Mouse (Mus musculus) MEL (cell line): Measurements from ENCODE around the gene Olfr578. TPM values are rescaled to one million over a fixed set of nuclear protein-coding genes. Genes with fewer than 3 reads are reported as not detected.
A peak's percentile ranks its signal among the peaks of the same experiment; 100 is the strongest.

Experiments
- DNase-seq: peaks from one replicate; pipeline ENCODE4 v3.0.0; 2011; ENCODE audit warnings: low read depth, low spot score
- H3K27ac ChIP-seq: 2 replicates; pipeline ENCODE4 v1.5.1; 2012; ENCODE audit warnings: low read depth, mild to moderate bottlenecking, control low read depth, low read length, moderate library complexity; ENCODE audit not compliant: control insufficient read depth
- H3K27me3 ChIP-seq, 2 experiments: fragments of 150-350 bp in 1 of 2; sonication (generic) in 1 of 2; 2 replicates each; pipeline ENCODE4 v1.6.1; 2012; ENCODE audit warnings: low read length in 2 of 2, mild to moderate bottlenecking in 2 of 2, improper control_type of control experiment in 1 of 2, moderate library complexity in 1 of 2; ENCODE audit not compliant: insufficient read depth in 2 of 2, control insufficient read depth in 1 of 2
- H3K36me3 ChIP-seq, 2 experiments: 2 replicates each; pipeline ENCODE4 v1.6.1; 2012 to 2014; ENCODE audit warnings: low read length in 2 of 2, improper control_type of control experiment in 1 of 2, inconsistent platforms in 1 of 2, mild to moderate bottlenecking in 1 of 2; ENCODE audit not compliant: insufficient read depth in 2 of 2, control insufficient read depth in 1 of 2
- H3K4me1 ChIP-seq, 2 experiments: fragments of 150-350 bp in 1 of 2; sonication (generic) in 1 of 2; 2 replicates each; pipeline ENCODE4 v1.6.1; 2012; ENCODE audit warnings: low read length in 2 of 2, improper control_type of control experiment in 1 of 2, mild to moderate bottlenecking in 1 of 2; ENCODE audit not compliant: insufficient read depth in 2 of 2, control insufficient read depth in 1 of 2
- H3K4me3 ChIP-seq, 2 experiments: fragments of 150-350 bp in 1 of 2; sonication (generic) in 1 of 2; 2 replicates each; pipeline ENCODE4 v1.5.1; 2012; ENCODE audit warnings: low read depth in 2 of 2, low read length in 2 of 2, mild to moderate bottlenecking in 2 of 2, moderate library complexity in 2 of 2, control low read depth in 1 of 2, improper control_type of control experiment in 1 of 2; ENCODE audit not compliant: control insufficient read depth in 1 of 2, insufficient read depth in 1 of 2
- H3K79me2 ChIP-seq: 2 replicates; pipeline ENCODE4 v1.6.1; 2012; ENCODE audit warnings: mild to moderate bottlenecking, low read length, moderate library complexity; ENCODE audit not compliant: control insufficient read depth, poor library complexity, insufficient read depth
- H3K9ac ChIP-seq: 2 replicates; pipeline ENCODE4 v1.6.1; 2012; ENCODE audit warnings: low read depth, mild to moderate bottlenecking, control low read depth, low read length, moderate library complexity; ENCODE audit not compliant: control insufficient read depth, poor library complexity, severe bottlenecking
- H3K9me3 ChIP-seq: fragments of 150-350 bp; sonication (generic); replicated peaks from 2 replicates; pipeline ENCODE4 v1.6.1; 2012; ENCODE audit warnings: mild to moderate bottlenecking, low read length, improper control_type of control experiment, moderate library complexity; ENCODE audit not compliant: insufficient read depth
- BHLHE40 ChIP-seq: IDR thresholded peaks from 2 replicates; pipeline ENCODE4 v1.6.1; 2012; ENCODE audit warnings: low read depth, mild to moderate bottlenecking, inconsistent platforms, low read length, improper control_type of control experiment, borderline replicate concordance
- CTCF ChIP-seq, 3 experiments: IDR thresholded peaks in 2 of 3; conservative IDR thresholded peaks in 1 of 3; 2 replicates each; pipeline ENCODE4 v1.5.1; 2011 to 2012; ENCODE audit warnings: low read length in 3 of 3, low read depth in 2 of 3, mild to moderate bottlenecking in 2 of 3, improper control_type of control experiment in 1 of 3, inconsistent platforms in 1 of 3, mixed read lengths in 1 of 3, moderate library complexity in 1 of 3; ENCODE audit not compliant: control insufficient read depth in 1 of 3, insufficient read depth in 1 of 3, poor library complexity in 1 of 3, severe bottlenecking in 1 of 3
- E2F4 ChIP-seq: IDR thresholded peaks from 2 replicates; pipeline ENCODE4 v1.6.1; 2011; ENCODE audit warnings: low read depth, low read length, improper control_type of control experiment, borderline replicate concordance
- GABPA ChIP-seq: IDR thresholded peaks from 2 replicates; pipeline ENCODE4 v1.6.1; 2012; ENCODE audit warnings: low read depth, mild to moderate bottlenecking, inconsistent platforms, low read length, improper control_type of control experiment, moderate library complexity
- GATA1 ChIP-seq: IDR thresholded peaks from 2 replicates; pipeline ENCODE4 v1.6.1; 2011; ENCODE audit warnings: low read depth, low read length, improper control_type of control experiment
- HCFC1 ChIP-seq: IDR thresholded peaks from 2 replicates; pipeline ENCODE4 v1.6.1; 2012; ENCODE audit warnings: low read depth, mild to moderate bottlenecking, inconsistent platforms, low read length, improper control_type of control experiment, moderate library complexity
- JUND ChIP-seq: IDR thresholded peaks from 2 replicates; pipeline ENCODE4 v1.6.1; 2011; ENCODE audit warnings: low read depth, mild to moderate bottlenecking, improper control_type of control experiment, low read length
- KAT2A ChIP-seq: conservative IDR thresholded peaks from 2 replicates; pipeline ENCODE4 v1.6.1; 2012; ENCODE audit warnings: low read depth, low read length, improper control_type of control experiment, inconsistent platforms
- MAX ChIP-seq: IDR thresholded peaks from 2 replicates; pipeline ENCODE4 v1.6.1; 2011; ENCODE audit warnings: low read length, improper control_type of control experiment
- MAZ ChIP-seq: IDR thresholded peaks from 2 replicates; pipeline ENCODE4 v1.6.1; 2012; ENCODE audit warnings: low read depth, mild to moderate bottlenecking, inconsistent platforms, low read length, improper control_type of control experiment
- MXI1 ChIP-seq: IDR thresholded peaks from 2 replicates; pipeline ENCODE4 v1.6.1; 2011; ENCODE audit warnings: mild to moderate bottlenecking, low read depth, low read length, improper control_type of control experiment
- MYC ChIP-seq: IDR thresholded peaks from 2 replicates; pipeline ENCODE4 v1.6.1; 2011; ENCODE audit warnings: low read depth, mild to moderate bottlenecking, low read length, improper control_type of control experiment, moderate library complexity
- NELFE ChIP-seq: IDR thresholded peaks from 2 replicates; pipeline ENCODE4 v1.6.1; 2011; ENCODE audit warnings: low read depth, low read length, improper control_type of control experiment
- NRF1 ChIP-seq: IDR thresholded peaks from 2 replicates; pipeline ENCODE4 v1.6.1; 2014; ENCODE audit warnings: low read depth, mild to moderate bottlenecking, inconsistent platforms, low read length, improper control_type of control experiment, moderate library complexity; ENCODE audit not compliant: poor library complexity, insufficient read depth, severe bottlenecking
- POLR2A ChIP-seq, 2 experiments: IDR thresholded peaks; 2 replicates each; pipeline ENCODE4 v1.6.1; 2011 to 2012; ENCODE audit warnings: low read length in 2 of 2, mild to moderate bottlenecking in 2 of 2, control low read depth in 1 of 2, improper control_type of control experiment in 1 of 2, low read depth in 1 of 2, moderate library complexity in 1 of 2; ENCODE audit not compliant: control insufficient read depth in 1 of 2, insufficient read depth in 1 of 2, poor library complexity in 1 of 2
- POLR2AphosphoS2 ChIP-seq: IDR thresholded peaks from 2 replicates; pipeline ENCODE4 v1.6.1; 2011; ENCODE audit warnings: low read length, improper control_type of control experiment
- RCOR1 ChIP-seq: IDR thresholded peaks from 2 replicates; pipeline ENCODE4 v1.6.1; 2012; ENCODE audit warnings: low read depth, mild to moderate bottlenecking, inconsistent platforms, low read length, improper control_type of control experiment
- SMC3 ChIP-seq: IDR thresholded peaks from 2 replicates; pipeline ENCODE4 v1.6.1; 2011; ENCODE audit warnings: low read depth, low read length, improper control_type of control experiment
- TBP ChIP-seq: IDR thresholded peaks from 2 replicates; pipeline ENCODE4 v1.8.0; 2011; ENCODE audit warnings: low read depth, low read length, improper control_type of control experiment
- TCF12 ChIP-seq: IDR thresholded peaks from 2 replicates; pipeline ENCODE4 v1.6.1; 2014; ENCODE audit warnings: low read depth, mild to moderate bottlenecking, inconsistent platforms, low read length, improper control_type of control experiment, moderate library complexity
- polyA plus RNA-seq, 2 experiments: library from polyadenylated mRNA; stranded (reverse) in 1 of 2; unstranded in 1 of 2; fragments of >175 nt in 1 of 2; fragments of >200 nt in 1 of 2; gene quantifications; 2 replicates each; pipeline versions ENCODE4 v1.2.1 to v1.2.4; 2012; ENCODE audit warnings: low replicate concordance in 2 of 2, low read depth in 1 of 2; ENCODE audit not compliant: insufficient read length in 2 of 2, insufficient read depth in 1 of 2, missing spikeins in 1 of 2
- total RNA-seq: library from RNA; depleted of rRNA; stranded (reverse); fragments of 300-350 nt; gene quantifications from 2 replicates; pipeline ENCODE4 v1.2.3, GENCODE M21; 2012

The Olfr578 gene
- total and polyA plus RNA-seq, 3 experiments = not detected

DNA sequence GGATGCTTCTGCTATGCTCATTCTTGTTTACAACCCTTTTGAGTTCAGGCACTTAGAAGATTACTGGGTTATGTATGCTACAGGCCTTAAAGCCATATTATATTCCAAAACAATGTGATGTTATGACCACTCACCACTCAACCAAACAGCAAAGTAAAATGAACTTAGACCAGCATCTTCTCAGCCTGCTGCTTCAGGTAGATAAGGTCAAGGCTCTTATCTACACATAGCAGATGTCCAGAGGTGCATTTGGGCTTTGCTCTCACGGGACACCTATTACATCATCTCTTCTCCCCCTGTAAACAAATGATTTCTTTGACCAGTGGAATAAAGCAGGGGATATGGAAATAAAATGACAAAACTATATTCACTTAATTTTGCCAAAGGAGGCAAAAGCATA, 30.5 kb downstream of the Olfr578 start, which contains the start of gene Olfr575:
TSS of gene Olfr575 (minus strand) at position 183 of the 400 bp plus-strand sequence.
- no peaks in the 10 kb centered on the region for H3K4me1 ChIP-seq
- no peaks in the 10 kb centered on the region for H3K9me3 ChIP-seq
- peak; percentile 31; the same call in 1 of the 2 replicates for TF ChIP-seq TCF12
- TF ChIP-seq RCOR1 = no peak
- TF ChIP-seq NELFE = no peak
- TF ChIP-seq NRF1 = no peak
- no peak for TF ChIP-seq TBP
- TF ChIP-seq MAX = no peak
- no peak for TF ChIP-seq POLR2AphosphoS2
- H3K27ac ChIP-seq = no peak within 1 kb of the TSS
- no peak within 1 kb of the TSS for H3K9ac ChIP-seq
- H3K79me2 ChIP-seq = no peaks in the 10 kb centered on the region
- no peak for DNase-seq
- H3K36me3 ChIP-seq = no peaks in the 10 kb centered on the region
- no peaks in the 10 kb centered on the region for H3K27me3 ChIP-seq
- no peak within 1 kb of the TSS for H3K4me3 ChIP-seq

DNA sequence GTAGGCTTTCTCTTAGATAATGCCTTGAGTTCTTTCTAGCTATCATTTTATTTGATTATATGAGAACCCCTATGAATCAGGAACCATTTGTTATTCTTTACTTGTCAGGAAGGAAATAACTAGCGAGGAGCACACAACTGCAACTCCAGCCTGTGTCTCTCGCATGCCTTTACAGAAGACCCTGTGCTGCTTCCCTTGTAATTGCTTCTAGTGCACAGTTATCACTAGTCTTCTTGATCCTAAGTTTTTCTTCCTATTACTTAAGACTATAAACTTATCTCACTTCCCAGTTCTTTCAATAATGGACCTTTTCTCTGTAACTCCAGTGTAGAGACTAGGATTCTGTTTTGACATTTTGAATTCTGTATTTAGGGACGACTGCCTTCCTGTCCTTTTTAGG, 31.0 kb downstream of the Olfr578 start:
- Histone ChIP-seq H3K4me3 (no peak overlapping the region), H3K79me2 (no peaks in the 10 kb centered on the region), H3K9ac (no peak overlapping the region), H3K27ac (no peak overlapping the region), H3K36me3 (no peaks in the 10 kb centered on the region), H3K9me3 (no peaks in the 10 kb centered on the region), H3K4me1 (no peaks in the 10 kb centered on the region), H3K27me3 (no peaks in the 10 kb centered on the region)
- TF ChIP-seq BHLHE40 (no peak), CTCF (IDR thresholded peaks at IDR 0.05 in 2 of 3, conservative IDR thresholded peaks at IDR 0.05 in 1 of 3; ENCODE audit: control insufficient read depth in 1 of 3, insufficient read depth in 1 of 3, low read depth in 2 of 3, low read length in 3 of 3, poor library complexity in 1 of 3, severe bottlenecking in 1 of 3) (no peak), NRF1 (no peak), HCFC1 (no peak), GABPA (no peak), MXI1 (no peak), TCF12 (no peak), SMC3 (no peak), MAZ (no peak), MYC (no peak), KAT2A (no peak), JUND (no peak), MAX (no peak), POLR2A (IDR thresholded peaks at IDR 0.05; ENCODE audit: control insufficient read depth in 1 of 2, insufficient read depth in 1 of 2, low read depth in 1 of 2, low read length in 2 of 2, poor library complexity in 1 of 2) (no peak), E2F4 (no peak), POLR2AphosphoS2 (no peak), GATA1 (no peak)
- DNase-seq = no peak
